Mouse (Mus musculus) heart, adult 2 months (tissue): Measurements from ENCODE around the gene Vars. TPM values are rescaled to one million over a fixed set of nuclear protein-coding genes. Genes with fewer than 3 reads are reported as not detected.

Source experiments
- DNase-seq, 2 experiments: peaks; one replicate each; pipeline ENCODE4 v3.0.0; 2021
- H3K27ac ChIP-seq: fragments of 200-600 bp; 2 replicates; pipeline ENCODE4 v1.8.1; 2022
- H3K27me3 ChIP-seq: fragments of 200-500 bp; 2 replicates; pipeline ENCODE4 v1.6.1; 2012; ENCODE audit warnings: mild to moderate bottlenecking, low read length, inconsistent platforms, mixed read lengths; ENCODE audit not compliant: control insufficient read depth, insufficient read depth
- H3K36me3 ChIP-seq: fragments of 200-500 bp; 2 replicates; pipeline ENCODE4 v1.6.1; 2012; ENCODE audit warnings: low read length, inconsistent platforms; ENCODE audit not compliant: control insufficient read depth, insufficient read depth
- H3K4me1 ChIP-seq: fragments of 200-500 bp; 2 replicates; pipeline ENCODE4 v1.6.1; 2011; ENCODE audit warnings: low read length; ENCODE audit not compliant: control insufficient read depth, insufficient read depth
- H3K4me3 ChIP-seq: fragments of 200-600 bp; 2 replicates; pipeline ENCODE4 v1.8.1; 2022
- H3K79me2 ChIP-seq: fragments of 200-500 bp; replicated peaks from 2 replicates; pipeline ENCODE4 v1.6.1; 2012; ENCODE audit warnings: mild to moderate bottlenecking, inconsistent platforms, low read length, moderate library complexity, mixed read lengths; ENCODE audit not compliant: control insufficient read depth, insufficient read depth
- H3K9ac ChIP-seq: fragments of 200-500 bp; 2 replicates; pipeline ENCODE4 v1.6.1; 2012; ENCODE audit warnings: low read depth, mild to moderate bottlenecking, control low read depth, inconsistent platforms, low read length, mixed read lengths
- CTCF ChIP-seq: fragments of 200-600 bp; IDR thresholded peaks from 2 replicates; pipeline ENCODE4 v1.8.1; 2022; ENCODE audit warnings: antibody characterized with exemption, mild to moderate bottlenecking, moderate library complexity
- EP300 ChIP-seq: fragments of 200-500 bp; IDR thresholded peaks from 2 replicates; pipeline ENCODE4 v1.6.1; 2011; ENCODE audit warnings: low read depth, low read length, control low read depth; ENCODE audit not compliant: insufficient read depth
- POLR2A ChIP-seq: fragments of 200-500 bp; IDR thresholded peaks from 2 replicates; pipeline ENCODE4 v1.6.1; 2011; ENCODE audit warnings: mild to moderate bottlenecking, low read depth, low read length, control low read depth; ENCODE audit not compliant: insufficient read depth
- WGBS: fragments of 180-500 bp; shearing (Covaris S2); methylation state at CpG from one replicate; pipeline ENCODE4 v1.1.7; 2018; 5-methylcytosine and 5-hydroxymethylcytosine counted together
- intact Hi-C: fragments of 180-260 bp; cut with DNase I; formaldehyde crosslinking; loops from one replicate; pipeline ENCODE4 v1.15.1; 2025
- long read RNA-seq: library from polyadenylated mRNA; stranded (forward); transcript quantifications from one replicate; pipeline ENCODE4 v2.0.0, GENCODE M21; 2021
- polyA plus RNA-seq: library from polyadenylated mRNA; depleted of rRNA; stranded (reverse); fragments of >200 nt; gene quantifications from 2 replicates; pipeline ENCODE4 v1.2.3, GENCODE M21; 2012; rRNA removed
- total RNA-seq, 2 experiments: library from RNA; stranded (reverse); gene quantifications; 2 replicates each; pipeline ENCODE4 v1.2.3; 2021

Gene Vars
- total RNA-seq (10 to 100 TPM; 27.0 to 28.5 TPM), polyA plus RNA-seq (32.7 and 39.2 TPM in 2 replicates)
- long read RNA-seq, full-length matches to known transcripts = 38 of 56 reads
- long read RNA-seq, partial matches to known transcripts = 14 of 56 reads
- long read RNA-seq, other reads (novel, unspliced or antisense) = 4 of 56 reads

- peak within 1 kb of the TSS; percentile 78 for H3K4me3 ChIP-seq
- no peaks in the 10 kb centered on the region for H3K79me2 ChIP-seq
- WGBS = under 1% methylated on average over 79 of the region's 83 CpGs
- H3K27me3 ChIP-seq = no peaks in the 10 kb centered on the region
- H3K36me3 ChIP-seq = no peaks in the 10 kb centered on the region
- H3K4me1 ChIP-seq = peaks cover 10% of the 10 kb centered on the region
- TF ChIP-seq CTCF (no peak), EP300 (0 out of 2 replicates have a peak, but pooled peaks have one; percentile 24), POLR2A (0 out of 2 replicates have a peak, but pooled peaks have one; percentile 37)
- peak within 1 kb of the TSS; percentile 85 for H3K9ac ChIP-seq
- H3K27ac ChIP-seq = peak within 1 kb of the TSS; percentile 100
- DNase-seq = peak; percentile 93 to 95
- intact Hi-C loops = loop anchor here (2.0 to 5.0 kb wide), 2 partner anchors 20 to 241 kb away; partner anchors contain the start of genes Ddx39b and Lsm2
Measured at GRCm38 (mm10) chr17:35000717-35001451, at the start of gene Vars. Gene Vars, plus strand, starts transcription at chr17:35000987.

- H3K4me3 ChIP-seq = peak overlapping the region; percentile 86
- H3K27ac ChIP-seq = peak overlapping the region; percentile 95
- no peak for DNase-seq
- WGBS = under 1% methylated on average over 29 of the region's 29 CpGs
- intact Hi-C loops = loop anchor here (1.0 kb wide), 1 partner anchor 28 kb away; no protein-coding TSS in a partner anchor
- H3K36me3 ChIP-seq = no peaks in the 10 kb centered on the region
- H3K27me3 ChIP-seq = no peaks in the 10 kb centered on the region
- no peaks in the 10 kb centered on the region for H3K79me2 ChIP-seq
- peak overlapping the region; percentile 96 for H3K9ac ChIP-seq
- TF ChIP-seq EP300 = no peak
- no peak for TF ChIP-seq POLR2A
- no peak for TF ChIP-seq CTCF
- H3K4me1 ChIP-seq = no peaks in the 10 kb centered on the region; the same call in 1 of the 2 replicates
Measured at GRCm38 (mm10) chr17:34951636-34952377, 49.0 kb upstream of the Vars start.

GRCm38 (mm10) chr17:34952378-34953040, 48.3 kb upstream of the Vars start:
- peak overlapping the region; percentile 95 for H3K27ac ChIP-seq
- DNase-seq = peak; percentile 83 to 88
- intact Hi-C loops = loop anchor here (1.0 kb wide), 1 partner anchor 28 kb away; no protein-coding TSS in a partner anchor
- WGBS = under 1% methylated on average over 23 of the region's 23 CpGs
- TF ChIP-seq CTCF = peak; percentile 94
- peak; percentile 64; the same call in 1 of the 2 replicates for TF ChIP-seq EP300
- peak; percentile 93 for TF ChIP-seq POLR2A
- no peaks in the 10 kb centered on the region for H3K36me3 ChIP-seq
- peak overlapping the region; percentile 86 for H3K4me3 ChIP-seq
- H3K4me1 ChIP-seq = no peaks in the 10 kb centered on the region; the same call in 1 of the 2 replicates
- no peaks in the 10 kb centered on the region for H3K79me2 ChIP-seq
- peak overlapping the region; percentile 96 for H3K9ac ChIP-seq
- no peaks in the 10 kb centered on the region for H3K27me3 ChIP-seq

GRCm38 (mm10) chr17:34953258-34953657, 47.5 kb upstream of the Vars start:
- intact Hi-C loops = no loop called here
- Histone ChIP-seq H3K27me3 (no peaks in the 10 kb centered on the region), H3K9ac (no peak overlapping the region), H3K4me3 (no peak overlapping the region), H3K79me2 (no peaks in the 10 kb centered on the region), H3K4me1 (no peaks in the 10 kb centered on the region; the same call in 1 of the 2 replicates), H3K27ac (no peak overlapping the region), H3K36me3 (no peaks in the 10 kb centered on the region)
- DNase-seq = no peak
- no peak for TF ChIP-seq POLR2A
- no peak for TF ChIP-seq CTCF
- no peak for TF ChIP-seq EP300
- WGBS = 73% methylated on average over 3 of the region's 3 CpGs

GRCm38 (mm10) chr17:34953904-34954303, 46.9 kb upstream of the Vars start:
- Histone ChIP-seq H3K79me2 (no peaks in the 10 kb centered on the region), H3K27ac (no peak overlapping the region), H3K4me3 (no peak overlapping the region), H3K4me1 (no peaks in the 10 kb centered on the region; the same call in 1 of the 2 replicates), H3K9ac (no peak overlapping the region), H3K36me3 (no peaks in the 10 kb centered on the region), H3K27me3 (no peaks in the 10 kb centered on the region)
- intact Hi-C loops = no loop called here
- TF ChIP-seq EP300 = no peak
- no peak for TF ChIP-seq CTCF
- TF ChIP-seq POLR2A = no peak
- WGBS = 93% methylated on average over 4 of the region's 4 CpGs
- no peak for DNase-seq
